Mouse (Mus musculus): Measurements from ENCODE around the gene Exosc10. TPM values are rescaled to one million over a fixed set of nuclear protein-coding genes. Genes with fewer than 3 reads are reported as not detected.

Exosc10 gene
- total and polyA plus RNA-seq, 2 experiments: 9.8 to 12.7 TPM

- H3K4me1 ChIP-seq (ENCODE audit: control insufficient read depth, insufficient read depth, low read length): peaks cover 10% of the 10 kb centered on the region
- H3K27ac ChIP-seq (replicated peaks; ENCODE audit: insufficient read depth, low read depth, low read length): no peak overlapping the region; the same call in 1 of the 2 replicates
- TF ChIP-seq POLR2A (IDR thresholded peaks at IDR 0.05; ENCODE audit: extremely low read depth, insufficient read depth, low read length) (no peak), CTCF (IDR thresholded peaks at IDR 0.05; ENCODE audit: low read depth, low read length) (no peak)
- H3K4me3 ChIP-seq (ENCODE audit: insufficient read depth, low read depth, low read length): no peak overlapping the region
- peaks cover 64% of the 10 kb centered on the region for H3K36me3 ChIP-seq (ENCODE audit: control insufficient read depth, insufficient read depth, low read length)
- no peak overlapping the region for H3K9ac ChIP-seq (ENCODE audit: low read depth, low read length)
- no peak for DNase-seq (ENCODE audit: extremely low read depth, low read depth, low spot score)
- no peaks in the 10 kb centered on the region for H3K79me2 ChIP-seq (ENCODE audit: control insufficient read depth, insufficient read depth, low read length)
- 58% methylated on average over 5 of the region's 5 CpGs for WGBS
- no peaks in the 10 kb centered on the region for H3K27me3 ChIP-seq (ENCODE audit: control insufficient read depth, insufficient read depth, low read length)
These were observed 52.6 kb downstream of the Exosc10 start for GRCm38 (mm10) chr4:148610631-148611364.

- Histone ChIP-seq H3K4me1 (ENCODE audit: control insufficient read depth, insufficient read depth, low read length) (peaks cover 9% of the 10 kb centered on the region), H3K27ac (replicated peaks; ENCODE audit: insufficient read depth, low read depth, low read length) (no peak overlapping the region), H3K79me2 (ENCODE audit: control insufficient read depth, insufficient read depth, low read length) (no peaks in the 10 kb centered on the region), H3K27me3 (ENCODE audit: control insufficient read depth, insufficient read depth, low read length) (no peaks in the 10 kb centered on the region), H3K4me3 (ENCODE audit: insufficient read depth, low read depth, low read length) (no peak overlapping the region), H3K36me3 (ENCODE audit: control insufficient read depth, insufficient read depth, low read length) (peaks cover 70% of the 10 kb centered on the region), H3K9ac (ENCODE audit: low read depth, low read length) (no peak overlapping the region)
- DNase-seq (ENCODE audit: extremely low read depth, low read depth, low spot score): no peak
- TF ChIP-seq POLR2A (IDR thresholded peaks at IDR 0.05; ENCODE audit: extremely low read depth, insufficient read depth, low read length): no peak
- TF ChIP-seq CTCF (IDR thresholded peaks at IDR 0.05; ENCODE audit: low read depth, low read length): no peak
- WGBS: 50% methylated on average over 4 of the region's 4 CpGs
These were observed 54.3 kb downstream of the Exosc10 start for GRCm38 (mm10) chr4:148612557-148612956.

- Histone ChIP-seq H3K79me2 (ENCODE audit: control insufficient read depth, insufficient read depth, low read length) (no peaks in the 10 kb centered on the region), H3K36me3 (ENCODE audit: control insufficient read depth, insufficient read depth, low read length) (peaks cover 68% of the 10 kb centered on the region), H3K27ac (replicated peaks; ENCODE audit: insufficient read depth, low read depth, low read length) (no peak overlapping the region), H3K4me1 (ENCODE audit: control insufficient read depth, insufficient read depth, low read length) (peaks cover 5% of the 10 kb centered on the region), H3K27me3 (ENCODE audit: control insufficient read depth, insufficient read depth, low read length) (no peaks in the 10 kb centered on the region), H3K4me3 (ENCODE audit: insufficient read depth, low read depth, low read length) (no peak overlapping the region), H3K9ac (ENCODE audit: low read depth, low read length) (no peak overlapping the region)
- no peak for TF ChIP-seq POLR2A (IDR thresholded peaks at IDR 0.05; ENCODE audit: extremely low read depth, insufficient read depth, low read length)
- no peak for TF ChIP-seq CTCF (IDR thresholded peaks at IDR 0.05; ENCODE audit: low read depth, low read length)
- no peak for DNase-seq (ENCODE audit: extremely low read depth, low read depth, low spot score)
- WGBS: 79% methylated on average over 9 of the region's 9 CpGs
These were observed 55.5 kb downstream of the Exosc10 start for GRCm38 (mm10) chr4:148613738-148614137.

- H3K36me3 ChIP-seq (ENCODE audit: control insufficient read depth, insufficient read depth, low read length): peaks cover 69% of the 10 kb centered on the region
- H3K27me3 ChIP-seq (ENCODE audit: control insufficient read depth, insufficient read depth, low read length): no peaks in the 10 kb centered on the region
- no peak overlapping the region for H3K4me3 ChIP-seq (ENCODE audit: insufficient read depth, low read depth, low read length)
- H3K27ac ChIP-seq (replicated peaks; ENCODE audit: insufficient read depth, low read depth, low read length): peak overlapping the region; percentile 10
- TF ChIP-seq CTCF (IDR thresholded peaks at IDR 0.05; ENCODE audit: low read depth, low read length): no peak
- TF ChIP-seq POLR2A (IDR thresholded peaks at IDR 0.05; ENCODE audit: extremely low read depth, insufficient read depth, low read length): no peak
- DNase-seq (ENCODE audit: extremely low read depth, low read depth, low spot score): no peak
- no peak overlapping the region for H3K9ac ChIP-seq (ENCODE audit: low read depth, low read length)
- 28% methylated on average over 1 of the region's 1 CpGs for WGBS
- peaks cover 36% of the 10 kb centered on the region for H3K4me1 ChIP-seq (ENCODE audit: control insufficient read depth, insufficient read depth, low read length)
- H3K79me2 ChIP-seq (ENCODE audit: control insufficient read depth, insufficient read depth, low read length): peaks cover 16% of the 10 kb centered on the region; the same call in 1 of the 2 replicates
These were observed 61.6 kb downstream of the Exosc10 start for GRCm38 (mm10) chr4:148619805-148620204.

- Histone ChIP-seq H3K9ac (ENCODE audit: low read depth, low read length) (no peak overlapping the region), H3K27ac (replicated peaks; ENCODE audit: insufficient read depth, low read depth, low read length) (peak overlapping the region; percentile 63; the same call in 1 of the 2 replicates), H3K36me3 (ENCODE audit: control insufficient read depth, insufficient read depth, low read length) (peaks cover 64% of the 10 kb centered on the region), H3K4me3 (ENCODE audit: insufficient read depth, low read depth, low read length) (no peak overlapping the region), H3K4me1 (ENCODE audit: control insufficient read depth, insufficient read depth, low read length) (peaks cover 38% of the 10 kb centered on the region), H3K79me2 (ENCODE audit: control insufficient read depth, insufficient read depth, low read length) (peaks cover 21% of the 10 kb centered on the region; the same call in 1 of the 2 replicates), H3K27me3 (ENCODE audit: control insufficient read depth, insufficient read depth, low read length) (no peaks in the 10 kb centered on the region)
- TF ChIP-seq POLR2A (IDR thresholded peaks at IDR 0.05; ENCODE audit: extremely low read depth, insufficient read depth, low read length): no peak
- no peak for TF ChIP-seq CTCF (IDR thresholded peaks at IDR 0.05; ENCODE audit: low read depth, low read length)
- WGBS: 23% methylated on average over 1 of the region's 1 CpGs
- DNase-seq (ENCODE audit: extremely low read depth, low read depth, low spot score): peak; percentile 91
These were observed 62.5 kb downstream of the Exosc10 start for GRCm38 (mm10) chr4:148620718-148621117.

GRCm38 (mm10) chr4:148622485-148622884 lies 64.3 kb downstream of the Exosc10 start:
- 56% methylated on average over 4 of the region's 4 CpGs for WGBS
- H3K36me3 ChIP-seq (ENCODE audit: control insufficient read depth, insufficient read depth, low read length): peaks cover 54% of the 10 kb centered on the region
- peaks cover 40% of the 10 kb centered on the region for H3K4me1 ChIP-seq (ENCODE audit: control insufficient read depth, insufficient read depth, low read length)
- DNase-seq (ENCODE audit: extremely low read depth, low read depth, low spot score): peak; percentile 54
- TF ChIP-seq CTCF (IDR thresholded peaks at IDR 0.05; ENCODE audit: low read depth, low read length): no peak
- no peak for TF ChIP-seq POLR2A (IDR thresholded peaks at IDR 0.05; ENCODE audit: extremely low read depth, insufficient read depth, low read length)
- no peaks in the 10 kb centered on the region for H3K27me3 ChIP-seq (ENCODE audit: control insufficient read depth, insufficient read depth, low read length)
- no peak overlapping the region for H3K4me3 ChIP-seq (ENCODE audit: insufficient read depth, low read depth, low read length)
- peak overlapping the region; percentile 17; the same call in 1 of the 2 replicates for H3K27ac ChIP-seq (replicated peaks; ENCODE audit: insufficient read depth, low read depth, low read length)
- no peak overlapping the region for H3K9ac ChIP-seq (ENCODE audit: low read depth, low read length)
- peaks cover 30% of the 10 kb centered on the region; the same call in 1 of the 2 replicates for H3K79me2 ChIP-seq (ENCODE audit: control insufficient read depth, insufficient read depth, low read length)
